ENCODE assay signal across 8 mouse cellular contexts in genomic region chr6:118197440-118197975, GRCm38 (mm10). TPM values are rescaled to one million over a fixed set of nuclear protein-coding genes. Genes with fewer than 3 reads are reported as not detected.
DNase-seq lines count a peak whose midpoint lies in the region; ATAC-seq and TF ChIP-seq lines count a peak whose summit lies in the region.

Ret (minus strand) TSS chr6:118197718.

- H3K4me2 ChIP-seq in heart, embryonic 12.5 days, result peak within 1 kb of the TSS; percentile 98
- H3K4me2 ChIP-seq in heart, postnatal 0 days (ENCODE audit: low read depth, low read length), result peak within 1 kb of the TSS; percentile 98
- H3K4me2 ChIP-seq in midbrain, embryonic 13.5 days (replicated peaks), result peak within 1 kb of the TSS; percentile 98

- no peak for TF ChIP-seq CTCF in brain, embryonic 14.5 days (IDR thresholded peaks at IDR 0.05; ENCODE audit: borderline replicate concordance, extremely low read depth, insufficient read depth, insufficient read length)
- no peak for TF ChIP-seq CTCF in heart, postnatal 0 days (IDR thresholded peaks at IDR 0.05; ENCODE audit: low read depth)

- intact Hi-C loops in left cerebral cortex, postnatal 4 days (cut with DNase I), result no loop called here

- peak within 1 kb of the TSS; percentile 64 for H3K4me3 ChIP-seq in heart, embryonic 12.5 days
- peak within 1 kb of the TSS; percentile 56 for H3K4me3 ChIP-seq in heart, postnatal 0 days (ENCODE audit: low read depth, low read length)
- H3K4me3 ChIP-seq in midbrain, embryonic 13.5 days (replicated peaks), result peak within 1 kb of the TSS; percentile 67

- H3K27me3 ChIP-seq in heart, embryonic 12.5 days (replicated peaks), result peaks cover 95% of the 10 kb centered on the region
- peaks cover 76% of the 10 kb centered on the region for H3K27me3 ChIP-seq in heart, postnatal 0 days (ENCODE audit: control insufficient read depth, insufficient read depth, low read length)
- peaks cover 70% of the 10 kb centered on the region for H3K27me3 ChIP-seq in midbrain, embryonic 13.5 days

- WGBS in heart, embryonic 12.5 days, result under 1% methylated on average over 26 of the region's 26 CpGs
- WGBS in heart, postnatal 0 days, result under 1% methylated on average over 26 of the region's 26 CpGs
- WGBS in midbrain, embryonic 13.5 days, result under 1% methylated on average over 26 of the region's 26 CpGs

- ATAC-seq in heart, embryonic 12.5 days (ENCODE audit: insufficient number of reproducible peaks, low FRiP score), result no peak
- ATAC-seq in heart, postnatal 0 days (ENCODE audit: insufficient read depth, low read depth), result no peak
- ATAC-seq in midbrain, embryonic 13.5 days, result 0 out of 2 replicates have a peak, but pooled peaks have one; percentile 14

- DNase-seq in heart, adult 8-10 months (ENCODE audit: low spot score), result no peak
- peak; percentile 47 for DNase-seq in brain, embryonic 14.5 days (ENCODE audit: low read depth)
- DNase-seq in heart, postnatal 0 days (ENCODE audit: low spot score), result no peak
- DNase-seq in right cerebral cortex, postnatal 36 days (ENCODE audit: low spot score in 2 of 2), result no peak
- DNase-seq in adrenal gland, adult 8-10 months, result no peak
- DNase-seq in left cerebral cortex, postnatal 4 days, result no peak

- no peaks in the 10 kb centered on the region for H3K36me3 ChIP-seq in heart, embryonic 12.5 days
- no peaks in the 10 kb centered on the region for H3K36me3 ChIP-seq in heart, postnatal 0 days (replicated peaks; ENCODE audit: control insufficient read depth, insufficient read depth, low read length)
- H3K36me3 ChIP-seq in midbrain, embryonic 13.5 days, result no peaks in the 10 kb centered on the region

- no peak within 1 kb of the TSS for H3K27ac ChIP-seq in heart, embryonic 12.5 days (ENCODE audit: poor library complexity, severe bottlenecking)
- H3K27ac ChIP-seq in heart, postnatal 0 days (ENCODE audit: low read depth), result no peak within 1 kb of the TSS
- H3K27ac ChIP-seq in midbrain, embryonic 13.5 days, result no peak within 1 kb of the TSS

- H3K9me3 ChIP-seq in heart, embryonic 12.5 days (replicated peaks), result no peaks in the 10 kb centered on the region
- H3K9me3 ChIP-seq in heart, postnatal 0 days (replicated peaks; ENCODE audit: control insufficient read depth, low read length), result no peaks in the 10 kb centered on the region
- no peaks in the 10 kb centered on the region for H3K9me3 ChIP-seq in midbrain, embryonic 13.5 days

- H3K9ac ChIP-seq in heart, embryonic 12.5 days, result peak within 1 kb of the TSS; percentile 53
- no peak within 1 kb of the TSS for H3K9ac ChIP-seq in heart, postnatal 0 days (replicated peaks; ENCODE audit: low read depth, low read length)
- H3K9ac ChIP-seq in midbrain, embryonic 13.5 days (replicated peaks), result peak within 1 kb of the TSS; percentile 63

- H3K4me1 ChIP-seq in heart, embryonic 12.5 days (replicated peaks), result peaks cover 8% of the 10 kb centered on the region; the same call in 1 of the 2 replicates
- no peaks in the 10 kb centered on the region for H3K4me1 ChIP-seq in heart, postnatal 0 days (ENCODE audit: control insufficient read depth, insufficient read depth)
- H3K4me1 ChIP-seq in midbrain, embryonic 13.5 days (replicated peaks), result peaks cover 13% of the 10 kb centered on the region

- no peak for TF ChIP-seq POLR2A in brain, embryonic 14.5 days (IDR thresholded peaks at IDR 0.05; ENCODE audit: borderline replicate concordance, extremely low read depth, insufficient read depth, insufficient read length, poor library complexity, severe bottlenecking)

- TF ChIP-seq EP300 in heart, postnatal 0 days (IDR thresholded peaks at IDR 0.05; ENCODE audit: low read depth), result no peak

RNA-seq across cellular contexts. Expression of gene Ret, which starts in this region (rescaled TPM):
- polyA plus RNA-seq in heart, embryonic 12.5 days (2016; fragmentation: Nextera tagmentation; extraction: Ambion mirVana), result 0.11 and 0.18 TPM in 2 replicates
- 1 to 10 TPM; 1.8 to 5.5 (median 4.3) TPM for total RNA-seq in heart, adult 8-10 months (2022)
- 4.3 and 11.9 TPM in 2 replicates for polyA plus RNA-seq in brain, embryonic 14.5 days (2012; rRNA removed)
- 0.23 and 3.6 TPM in 2 replicates for total RNA-seq in heart, postnatal 0 days (2014; rRNA removed; ENCODE audit: low replicate concordance)
- 0.34 and 0.38 TPM in 2 replicates for polyA plus RNA-seq in heart, postnatal 0 days (2015; fragmentation: Nextera tagmentation; extraction: Ambion mirVana)
- 3.7 and 4.2 TPM in 2 replicates for polyA plus RNA-seq in midbrain, embryonic 13.5 days (2015; fragmentation: Nextera tagmentation; extraction: Ambion mirVana)
- 1 to 10 TPM; 1.9 to 5.3 (median 3.4) TPM for total RNA-seq in adrenal gland, adult 8-10 months (2022)
- total RNA-seq in left cerebral cortex, postnatal 4 days (2021), result 1 to 10 TPM; 5.1 to 6.6 TPM
